Mouse (Mus musculus) limb, embryonic 13.5 days (tissue): Measurements from ENCODE around the gene Mis18bp1. TPM values are rescaled to one million over a fixed set of nuclear protein-coding genes. Genes with fewer than 3 reads are reported as not detected.
"Not testable (repeated sequence)": the region's sequence is repeated elsewhere in the genome, so short reads cannot be mapped to it uniquely, and the experiment has no call there.

ENCODE experiments used
- ATAC-seq: fragments of 200-750 bp; cut with Nextera tagmentation; 2 replicates; pipeline ENCODE4 v1.8.0; 2017; ENCODE audit warnings: low read depth, moderate number of reproducible peaks, moderate TSS enrichment; ENCODE audit not compliant: low FRiP score
- H3K27ac ChIP-seq: fragments of 300-500 bp; sonication (generic); 2 replicates; pipeline ENCODE4 v1.5.1; 2015; ENCODE audit warnings: inconsistent platforms, mild to moderate bottlenecking, moderate library complexity
- H3K27me3 ChIP-seq: fragments of 300-500 bp; sonication (generic); 2 replicates; pipeline ENCODE4 v1.6.1; 2015; ENCODE audit warnings: mild to moderate bottlenecking, inconsistent platforms
- H3K36me3 ChIP-seq: fragments of 300-500 bp; sonication (generic); 2 replicates; pipeline ENCODE4 v1.6.1; 2015; ENCODE audit warnings: inconsistent platforms, mild to moderate bottlenecking, moderate library complexity
- H3K4me1 ChIP-seq: fragments of 300-500 bp; sonication (generic); 2 replicates; pipeline ENCODE4 v1.6.1; 2015; ENCODE audit warnings: inconsistent platforms
- H3K4me2 ChIP-seq: fragments of 300-500 bp; sonication (generic); replicated peaks from 2 replicates; pipeline ENCODE4 v1.6.1; 2015; ENCODE audit warnings: inconsistent platforms, mild to moderate bottlenecking, moderate library complexity
- H3K4me3 ChIP-seq: fragments of 300-500 bp; sonication (generic); 2 replicates; pipeline ENCODE4 v1.5.1; 2015; ENCODE audit warnings: moderate library complexity, mild to moderate bottlenecking, inconsistent platforms
- H3K9ac ChIP-seq: fragments of 300-500 bp; sonication (generic); 2 replicates; pipeline ENCODE4 v1.6.1; 2015; ENCODE audit warnings: mild to moderate bottlenecking, inconsistent platforms
- H3K9me3 ChIP-seq: fragments of 300-500 bp; sonication (generic); 2 replicates; pipeline ENCODE4 v1.6.1; 2016; ENCODE audit warnings: inconsistent platforms
- WGBS: fragments of 180-500 bp; shearing (Covaris S2); methylation state at CpG from one replicate; pipeline ENCODE4 v1.1.7; 2015; 5-methylcytosine and 5-hydroxymethylcytosine counted together
- polyA plus RNA-seq: library from polyadenylated mRNA; unstranded; fragments of >200 nt; fragmentation: Nextera tagmentation; extraction: Ambion mirVana; gene quantifications from 2 replicates; pipeline ENCODE4 v1.2.1, GENCODE M21; 2015

Gene Mis18bp1
- polyA plus RNA-seq, 1 experiment from 2014 or later: 71.1 TPM

DNA sequence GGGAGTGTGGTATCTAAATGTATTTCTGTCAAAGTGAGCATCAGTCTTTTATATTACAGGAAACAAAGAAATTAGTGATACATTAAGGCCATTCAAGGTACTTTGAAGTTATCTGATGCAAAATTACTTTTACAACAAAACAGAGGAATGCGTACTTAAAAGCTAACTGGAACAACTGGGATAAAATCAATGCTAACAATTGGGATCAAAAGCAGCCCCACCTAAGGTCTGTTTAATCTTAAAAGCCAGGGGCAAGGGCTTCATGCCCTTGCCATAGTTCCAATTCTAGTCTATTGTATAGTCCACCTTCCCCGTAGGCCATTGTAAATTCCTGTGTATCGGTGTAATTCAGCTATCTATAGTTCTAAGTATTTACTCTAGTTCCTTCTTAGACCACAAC, 57.4 kb downstream of the Mis18bp1 start:
- ATAC-seq, H3K27ac ChIP-seq, H3K4me3 ChIP-seq, H3K4me1 ChIP-seq, H3K27me3 ChIP-seq, H3K9me3 ChIP-seq, H3K9ac ChIP-seq, H3K4me2 ChIP-seq: not testable (repeated sequence)
- 90% methylated on average over 3 of the region's 3 CpGs for WGBS
- peaks cover 64% of the 10 kb centered on the region for H3K36me3 ChIP-seq

DNA sequence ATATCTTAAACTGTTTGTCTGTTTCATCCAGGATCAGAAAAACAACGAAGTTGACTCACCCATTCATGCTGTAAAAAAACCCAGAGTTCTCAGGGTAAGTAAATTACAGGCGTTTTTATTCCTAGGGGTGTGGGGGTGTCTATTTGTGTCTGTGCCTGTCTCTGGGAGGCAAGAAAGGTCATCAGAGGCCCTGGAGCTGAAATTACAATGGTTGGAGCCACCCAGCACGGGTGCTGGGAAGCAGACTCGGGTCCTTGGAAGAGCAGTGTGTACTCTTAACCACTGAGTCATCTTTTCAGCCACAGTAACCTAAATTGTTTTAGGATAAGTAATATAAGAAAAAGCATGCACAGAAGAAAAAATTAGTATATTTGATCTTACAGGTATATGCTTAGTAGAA, 58.5 kb downstream of the Mis18bp1 start:
- H3K27ac ChIP-seq: no peak overlapping the region
- no peak overlapping the region for H3K9ac ChIP-seq
- H3K4me2 ChIP-seq: no peak overlapping the region
- H3K9me3 ChIP-seq: no peaks in the 10 kb centered on the region
- H3K27me3 ChIP-seq: no peaks in the 10 kb centered on the region
- no peak for ATAC-seq
- WGBS: 87% methylated on average over 4 of the region's 4 CpGs
- H3K36me3 ChIP-seq: peaks cover 63% of the 10 kb centered on the region
- no peaks in the 10 kb centered on the region for H3K4me1 ChIP-seq
- H3K4me3 ChIP-seq: no peak overlapping the region

- Histone ChIP-seq H3K4me1 (no peaks in the 10 kb centered on the region), H3K9ac (no peak overlapping the region), H3K4me3 (no peak overlapping the region), H3K27me3 (no peaks in the 10 kb centered on the region), H3K27ac (no peak overlapping the region), H3K4me2 (no peak overlapping the region), H3K9me3 (no peaks in the 10 kb centered on the region), H3K36me3 (peaks cover 61% of the 10 kb centered on the region)
- WGBS: 91% methylated on average over 1 of the region's 1 CpGs
- ATAC-seq: no peak
These were observed 59.6 kb downstream of the Mis18bp1 start for GRCm38 (mm10) chr12:65112811-65113210.

GRCm38 (mm10) chr12:65111503-65111902, 60.9 kb downstream of the Mis18bp1 start:
- H3K4me3 ChIP-seq: no peak overlapping the region
- no peaks in the 10 kb centered on the region for H3K27me3 ChIP-seq
- WGBS: 88% methylated on average over 3 of the region's 3 CpGs
- H3K9ac ChIP-seq: no peak overlapping the region
- no peak for ATAC-seq
- H3K27ac ChIP-seq: no peak overlapping the region
- H3K9me3 ChIP-seq: no peaks in the 10 kb centered on the region
- H3K4me1 ChIP-seq: no peaks in the 10 kb centered on the region
- H3K4me2 ChIP-seq: no peak overlapping the region
- H3K36me3 ChIP-seq: peaks cover 61% of the 10 kb centered on the region

- Histone ChIP-seq H3K4me1 (no peaks in the 10 kb centered on the region), H3K27ac (no peak overlapping the region), H3K9me3 (no peaks in the 10 kb centered on the region), H3K4me3 (no peak overlapping the region), H3K4me2 (no peak overlapping the region), H3K36me3 (peaks cover 57% of the 10 kb centered on the region), H3K27me3 (no peaks in the 10 kb centered on the region), H3K9ac (no peak overlapping the region)
- WGBS: 88% methylated on average over 1 of the region's 1 CpGs
- ATAC-seq: no peak
These were observed 63.7 kb downstream of the Mis18bp1 start for GRCm38 (mm10) chr12:65108746-65109145.

Other genes starting within 250 kb of the Mis18bp1 start
- gene Klhl28, start 207.1 kb downstream of the Mis18bp1 start, polyA plus RNA-seq: 14.4 and 15.3 TPM in 2 replicates
- 27.3 and 28.7 TPM in 2 replicates for gene Togaram1, start 206.8 kb downstream of the Mis18bp1 start, polyA plus RNA-seq
- 68.1 and 71.7 TPM in 2 replicates for gene Prpf39, start 136.3 kb downstream of the Mis18bp1 start, polyA plus RNA-seq
- 517 and 520 TPM in 2 replicates for gene Fkbp3, start 98.6 kb downstream of the Mis18bp1 start, polyA plus RNA-seq
- 10.8 and 11.4 TPM in 2 replicates for gene Fancm, start 97.0 kb downstream of the Mis18bp1 start, polyA plus RNA-seq
- gene Wdr20rt, start 52.9 kb upstream of the Mis18bp1 start, polyA plus RNA-seq: not detected in 2 replicates